Mouse (Mus musculus): ENCODE data around the gene Clca4b. TPM values are rescaled to one million over a fixed set of nuclear protein-coding genes. Genes with fewer than 3 reads are reported as not detected.
"Not testable (repeated sequence)": the region's sequence is repeated elsewhere in the genome, so short reads cannot be mapped to it uniquely, and the experiment has no call there.

The Clca4b gene
- not detected in 2 replicates for polyA plus RNA-seq (2015; fragmentation: Nextera tagmentation; extraction: Ambion mirVana)

DNA sequence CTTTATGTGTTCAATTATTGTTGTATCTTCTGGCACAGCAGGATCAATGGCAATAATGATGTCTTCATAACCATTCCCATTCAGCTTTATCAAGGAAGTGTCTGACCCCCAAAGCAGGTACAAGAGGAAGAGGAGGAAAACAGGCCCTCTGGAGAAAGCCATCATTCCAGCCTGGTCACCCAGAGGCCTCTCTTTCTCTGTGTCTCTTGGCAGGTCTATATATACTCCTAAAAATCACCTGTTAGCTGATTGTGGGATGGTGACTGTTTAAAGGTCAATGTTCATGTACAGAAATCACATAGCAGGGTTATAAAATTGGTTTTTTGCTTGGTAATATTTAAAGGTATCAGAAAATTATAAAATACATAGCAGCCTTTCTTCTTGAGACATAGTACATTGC is at the start of gene Clca4b:
Clca4b (minus strand) TSS at position 195 of the 400 bp plus-strand sequence.
- no peak within 1 kb of the TSS for H3K9ac ChIP-seq (replicated peaks; ENCODE audit: low read length)
- no peak for ATAC-seq (ENCODE audit: low FRiP score, low TSS enrichment)
- no peak within 1 kb of the TSS for H3K27ac ChIP-seq (ENCODE audit: low read length)
- no peak within 1 kb of the TSS for H3K4me3 ChIP-seq (ENCODE audit: low read length)
- H3K36me3 ChIP-seq (ENCODE audit: insufficient read depth, low read length), result no peaks in the 10 kb centered on the region
- no peaks in the 10 kb centered on the region for H3K27me3 ChIP-seq (ENCODE audit: insufficient read depth, low read length)
- no peak within 1 kb of the TSS for H3K4me2 ChIP-seq (replicated peaks; ENCODE audit: low read depth, low read length)
- H3K4me1 ChIP-seq (ENCODE audit: insufficient read depth, low read length), result no peaks in the 10 kb centered on the region
- no peaks in the 10 kb centered on the region for H3K9me3 ChIP-seq (ENCODE audit: low read length)

GRCm38 (mm10) chr3:144980551-144980950 is 48.2 kb upstream of the Clca4b start:
- H3K9me3 ChIP-seq (ENCODE audit: low read length), result peaks cover 3% of the 10 kb centered on the region; the same call in 1 of the 2 replicates
- H3K27me3 ChIP-seq (ENCODE audit: insufficient read depth, low read length), result no peaks in the 10 kb centered on the region
- H3K4me3 ChIP-seq (ENCODE audit: low read length), result no peak overlapping the region
- H3K27ac ChIP-seq (ENCODE audit: low read length), result no peak overlapping the region
- WGBS, result 79% methylated on average over 6 of the region's 6 CpGs
- no peak overlapping the region for H3K4me2 ChIP-seq (replicated peaks; ENCODE audit: low read depth, low read length)
- H3K4me1 ChIP-seq (ENCODE audit: insufficient read depth, low read length), result no peaks in the 10 kb centered on the region
- no peak overlapping the region for H3K9ac ChIP-seq (replicated peaks; ENCODE audit: low read length)
- ATAC-seq (ENCODE audit: low FRiP score, low TSS enrichment), result no peak
- H3K36me3 ChIP-seq (ENCODE audit: insufficient read depth, low read length), result no peaks in the 10 kb centered on the region

DNA sequence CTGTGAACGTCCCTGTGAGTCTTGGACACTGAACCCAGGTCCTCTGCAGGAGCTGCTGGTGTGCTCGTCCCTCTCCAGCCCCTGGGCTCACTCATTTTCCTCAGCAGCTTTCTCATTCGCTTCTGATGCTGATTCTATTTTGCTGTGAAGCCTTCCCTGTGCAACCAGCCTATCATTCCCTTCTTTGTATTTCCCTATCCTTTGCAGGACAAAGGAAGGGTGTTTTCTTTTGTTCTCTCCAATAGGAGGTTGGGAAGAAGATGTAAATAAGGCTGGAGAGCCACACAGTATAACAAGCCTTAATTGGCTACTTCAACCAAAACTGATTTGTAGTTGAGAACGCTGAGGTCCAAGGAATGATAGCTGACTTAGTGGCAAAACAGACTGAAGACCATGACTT is 45.3 kb upstream of the Clca4b start:
- Histone ChIP-seq H3K36me3 (ENCODE audit: insufficient read depth, low read length) (no peaks in the 10 kb centered on the region), H3K4me3 (ENCODE audit: low read length) (no peak overlapping the region), H3K27me3 (ENCODE audit: insufficient read depth, low read length) (no peaks in the 10 kb centered on the region), H3K4me1 (ENCODE audit: insufficient read depth, low read length) (no peaks in the 10 kb centered on the region), H3K27ac (ENCODE audit: low read length) (no peak overlapping the region), H3K9me3 (ENCODE audit: low read length) (peaks cover 3% of the 10 kb centered on the region; the same call in 1 of the 2 replicates), H3K4me2 (replicated peaks; ENCODE audit: low read depth, low read length) (no peak overlapping the region), H3K9ac (replicated peaks; ENCODE audit: low read length) (no peak overlapping the region)
- ATAC-seq (ENCODE audit: low FRiP score, low TSS enrichment), result no peak
- WGBS, result 50% methylated on average over 4 of the region's 4 CpGs

DNA sequence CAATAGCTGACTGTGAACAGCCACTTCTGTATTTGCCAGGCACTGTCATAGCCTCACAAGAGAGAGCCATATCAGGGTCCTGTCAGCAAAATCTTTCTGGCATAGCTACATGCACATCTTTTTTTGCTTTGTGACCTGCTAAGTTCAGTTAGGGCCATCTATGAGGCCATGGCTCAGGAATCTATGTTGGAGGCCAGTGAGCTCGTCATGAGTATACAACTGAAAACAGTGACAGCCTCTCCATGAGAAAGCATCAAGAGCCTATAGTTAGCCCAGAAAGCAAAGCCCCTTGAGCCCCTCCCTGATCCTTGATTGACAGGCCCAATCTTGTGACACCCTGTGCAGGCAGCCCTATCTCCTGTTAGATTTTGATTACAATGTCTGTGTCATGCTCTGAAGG is 43.8 kb upstream of the Clca4b start:
- no peak overlapping the region for H3K27ac ChIP-seq (ENCODE audit: low read length)
- 90% methylated on average over 1 of the region's 1 CpGs for WGBS
- H3K4me3 ChIP-seq (ENCODE audit: low read length), result no peak overlapping the region
- H3K36me3 ChIP-seq (ENCODE audit: insufficient read depth, low read length), result no peaks in the 10 kb centered on the region
- H3K4me1 ChIP-seq (ENCODE audit: insufficient read depth, low read length), result no peaks in the 10 kb centered on the region
- H3K9ac ChIP-seq (replicated peaks; ENCODE audit: low read length), result no peak overlapping the region
- no peak overlapping the region for H3K4me2 ChIP-seq (replicated peaks; ENCODE audit: low read depth, low read length)
- no peak for ATAC-seq (ENCODE audit: low FRiP score, low TSS enrichment)
- H3K27me3 ChIP-seq (ENCODE audit: insufficient read depth, low read length), result no peaks in the 10 kb centered on the region
- peaks cover 3% of the 10 kb centered on the region; the same call in 1 of the 2 replicates for H3K9me3 ChIP-seq (ENCODE audit: low read length)

GRCm38 (mm10) chr3:144974945-144975344 is 42.6 kb upstream of the Clca4b start, which contains the start of gene Clca4a:
TSS of gene Clca4a (minus strand) at chr3:144975045.
- no peak within 1 kb of the TSS for H3K4me3 ChIP-seq (ENCODE audit: low read length)
- H3K9ac ChIP-seq (replicated peaks; ENCODE audit: low read length), result no peak within 1 kb of the TSS
- no peak for ATAC-seq (ENCODE audit: low FRiP score, low TSS enrichment)

GRCm38 (mm10) chr3:144971553-144972270 is 39.4 kb upstream of the Clca4b start:
- Histone ChIP-seq H3K27me3 (ENCODE audit: insufficient read depth, low read length) (no peaks in the 10 kb centered on the region), H3K9ac (replicated peaks; ENCODE audit: low read length) (no peak overlapping the region), H3K4me1 (ENCODE audit: insufficient read depth, low read length) (no peaks in the 10 kb centered on the region), H3K36me3 (ENCODE audit: insufficient read depth, low read length) (no peaks in the 10 kb centered on the region), H3K4me2 (replicated peaks; ENCODE audit: low read depth, low read length) (no peak overlapping the region), H3K9me3 (ENCODE audit: low read length) (no peaks in the 10 kb centered on the region), H3K27ac (ENCODE audit: low read length) (no peak overlapping the region), H3K4me3 (ENCODE audit: low read length) (no peak overlapping the region)
- ATAC-seq (ENCODE audit: low FRiP score, low TSS enrichment), result no peak
- WGBS, result 78% methylated on average over 9 of the region's 9 CpGs

More at GRCm38 (mm10) chr3:144974945-144975344, 42.6 kb upstream of the Clca4b start, which contains the start of gene Clca4a:
- Histone ChIP-seq H3K27me3 (ENCODE audit: insufficient read depth, low read length) (no peaks in the 10 kb centered on the region), H3K9me3 (ENCODE audit: low read length) (peaks cover 3% of the 10 kb centered on the region; the same call in 1 of the 2 replicates), H3K4me2 (replicated peaks; ENCODE audit: low read depth, low read length) (no peak within 1 kb of the TSS), H3K4me1 (ENCODE audit: insufficient read depth, low read length) (no peaks in the 10 kb centered on the region), H3K27ac (ENCODE audit: low read length) (no peak within 1 kb of the TSS), H3K36me3 (ENCODE audit: insufficient read depth, low read length) (no peaks in the 10 kb centered on the region)

DNA sequence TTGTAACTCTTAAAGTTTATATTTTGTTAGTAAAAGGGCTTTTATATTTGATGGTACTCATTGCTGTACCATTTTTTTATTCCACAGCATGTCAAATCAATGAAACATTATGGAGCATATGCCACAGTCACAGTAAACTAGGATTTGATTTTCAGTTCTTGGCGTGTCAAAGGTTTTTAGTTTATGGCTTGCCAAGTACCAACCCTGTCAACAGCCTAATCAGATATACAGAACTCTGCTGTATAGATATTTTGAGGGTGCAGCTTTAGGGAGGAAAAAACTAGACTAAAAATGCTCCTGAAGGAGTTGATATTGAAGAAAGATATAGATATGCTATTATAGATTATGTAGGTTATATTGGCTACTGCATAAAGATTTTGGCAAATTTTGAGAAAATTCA is 37.4 kb upstream of the Clca4b start:
- Histone ChIP-seq H3K4me1 (ENCODE audit: insufficient read depth, low read length) (no peaks in the 10 kb centered on the region), H3K9me3 (ENCODE audit: low read length) (no peaks in the 10 kb centered on the region), H3K27me3 (ENCODE audit: insufficient read depth, low read length) (no peaks in the 10 kb centered on the region), H3K4me2 (replicated peaks; ENCODE audit: low read depth, low read length) (no peak overlapping the region), H3K9ac (replicated peaks; ENCODE audit: low read length) (no peak overlapping the region), H3K36me3 (ENCODE audit: insufficient read depth, low read length) (no peaks in the 10 kb centered on the region), H3K27ac (ENCODE audit: low read length) (no peak overlapping the region), H3K4me3 (ENCODE audit: low read length) (no peak overlapping the region)
- ATAC-seq (ENCODE audit: low FRiP score, low TSS enrichment), result no peak
- WGBS, result 74% methylated on average over 1 of the region's 1 CpGs

DNA sequence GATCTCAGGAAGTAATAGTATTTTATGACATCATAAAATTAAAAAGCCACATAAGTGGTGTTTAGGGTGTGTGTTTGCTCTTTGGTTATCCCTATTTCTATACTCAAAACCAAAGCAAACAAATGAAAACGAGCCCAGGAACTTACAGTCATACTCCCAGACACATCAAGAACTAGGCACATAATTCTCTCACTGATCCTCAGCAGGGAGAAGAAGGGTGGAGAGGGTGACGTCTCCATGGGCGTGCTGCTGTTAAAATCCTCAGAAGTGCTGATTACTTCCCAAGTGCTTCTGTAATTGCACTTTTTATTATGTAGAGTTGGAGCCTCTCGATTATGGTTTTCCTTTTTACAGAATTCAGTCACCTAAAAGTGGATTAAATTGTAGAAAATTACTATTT is 33.7 kb upstream of the Clca4b start:
- no peak overlapping the region for H3K4me3 ChIP-seq (ENCODE audit: low read length)

DNA sequence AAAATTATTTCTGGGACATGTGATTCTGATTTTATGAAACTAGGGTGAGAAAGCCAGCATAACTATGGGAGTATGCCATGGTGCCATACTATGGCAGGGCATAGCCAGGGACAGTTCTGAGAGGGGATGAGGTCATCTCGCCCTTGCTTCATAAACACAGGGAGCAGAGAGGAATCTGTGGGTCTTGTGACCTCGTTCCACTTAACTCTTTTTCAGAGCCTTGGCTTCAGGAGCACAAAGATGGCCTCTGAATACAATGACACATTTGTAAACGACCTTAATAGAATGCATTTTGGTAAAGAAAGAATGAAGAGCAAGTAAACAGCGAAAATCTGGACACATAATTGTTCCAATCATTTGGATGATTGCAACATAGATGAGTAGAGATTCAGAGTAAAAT is 18.5 kb upstream of the Clca4b start:
- no peak for ATAC-seq (ENCODE audit: low FRiP score, low TSS enrichment)
- 73% methylated on average over 4 of the region's 4 CpGs for WGBS
- no peaks in the 10 kb centered on the region for H3K27me3 ChIP-seq (ENCODE audit: insufficient read depth, low read length)

More for the DNA sequence above, 33.7 kb upstream of the Clca4b start:
- H3K9ac ChIP-seq (replicated peaks; ENCODE audit: low read length), result no peak overlapping the region
- no peaks in the 10 kb centered on the region for H3K36me3 ChIP-seq (ENCODE audit: insufficient read depth, low read length)
- H3K4me2 ChIP-seq (replicated peaks; ENCODE audit: low read depth, low read length), result no peak overlapping the region
- no peaks in the 10 kb centered on the region for H3K27me3 ChIP-seq (ENCODE audit: insufficient read depth, low read length)
- H3K4me1 ChIP-seq (ENCODE audit: insufficient read depth, low read length), result no peaks in the 10 kb centered on the region
- ATAC-seq (ENCODE audit: low FRiP score, low TSS enrichment), result no peak
- 27% methylated on average over 4 of the region's 4 CpGs for WGBS
- no peaks in the 10 kb centered on the region for H3K9me3 ChIP-seq (ENCODE audit: low read length)
- no peak overlapping the region for H3K27ac ChIP-seq (ENCODE audit: low read length)

GRCm38 (mm10) chr3:144947376-144947775 is 15.0 kb upstream of the Clca4b start:
- WGBS, result 39% methylated on average over 5 of the region's 5 CpGs
- H3K4me1 ChIP-seq (ENCODE audit: insufficient read depth, low read length); H3K9me3 ChIP-seq (ENCODE audit: low read length); H3K4me3 ChIP-seq (ENCODE audit: low read length); H3K4me2 ChIP-seq (replicated peaks; ENCODE audit: low read depth, low read length); H3K27ac ChIP-seq (ENCODE audit: low read length); ATAC-seq (ENCODE audit: low FRiP score, low TSS enrichment); H3K27me3 ChIP-seq (ENCODE audit: insufficient read depth, low read length); H3K36me3 ChIP-seq (ENCODE audit: insufficient read depth, low read length); H3K9ac ChIP-seq (replicated peaks; ENCODE audit: low read length): not testable (repeated sequence)

More for the DNA sequence above, 18.5 kb upstream of the Clca4b start:
- H3K9me3 ChIP-seq (ENCODE audit: low read length), result no peaks in the 10 kb centered on the region
- no peak overlapping the region for H3K4me2 ChIP-seq (replicated peaks; ENCODE audit: low read depth, low read length)
- no peak overlapping the region for H3K9ac ChIP-seq (replicated peaks; ENCODE audit: low read length)
- no peaks in the 10 kb centered on the region for H3K36me3 ChIP-seq (ENCODE audit: insufficient read depth, low read length)
- H3K4me1 ChIP-seq (ENCODE audit: insufficient read depth, low read length), result no peaks in the 10 kb centered on the region
- H3K27ac ChIP-seq (ENCODE audit: low read length), result no peak overlapping the region
- H3K4me3 ChIP-seq (ENCODE audit: low read length), result no peak overlapping the region
